Mouse (Mus musculus) bone marrow macrophage, adult 2 months (primary cell): ENCODE data around the gene Chil1.

Source experiments
- CTCF ChIP-seq: IDR thresholded peaks from 2 replicates; pipeline ENCODE4 v1.5.1; 2012; ENCODE audit warnings: low read depth, mild to moderate bottlenecking, low read length, moderate library complexity
- POLR2A ChIP-seq: IDR thresholded peaks from 2 replicates; pipeline ENCODE4 v1.6.1; 2012; ENCODE audit warnings: mild to moderate bottlenecking, low read depth, low read length, borderline replicate concordance

DNA sequence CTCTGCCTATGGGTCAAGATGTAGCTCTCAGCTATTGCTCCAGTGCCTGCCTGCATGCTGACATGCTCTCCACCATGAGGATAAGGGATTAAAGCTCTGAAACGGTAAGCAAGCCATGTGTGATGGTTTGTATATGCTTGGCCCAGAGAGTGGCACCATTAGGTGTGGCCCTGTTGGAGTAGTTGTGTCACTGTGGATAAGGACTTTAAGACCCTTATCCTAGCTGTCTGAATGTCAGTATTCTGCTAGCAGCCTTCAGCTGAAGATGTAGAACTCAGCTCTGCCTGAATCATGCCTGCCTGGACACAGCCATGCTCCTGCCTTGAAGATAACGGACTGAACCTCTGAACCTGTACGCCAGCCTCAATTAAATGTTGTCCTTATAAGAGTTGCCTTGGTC, 15.4 kb upstream of the Chil1 start:
- no peak for TF ChIP-seq CTCF
- TF ChIP-seq POLR2A = no peak
